Mouse (Mus musculus): ENCODE data around the gene Meltf.

- no peak for TF ChIP-seq POLR2A (IDR thresholded peaks at IDR 0.05; ENCODE audit: low read depth, low read length)
- no peak for TF ChIP-seq CTCF (IDR thresholded peaks at IDR 0.05; ENCODE audit: extremely low read depth, insufficient read length, insufficient replicate concordance, low read depth, low read length)
These were observed 31.8 kb downstream of the Meltf start for GRCm38 (mm10) chr16:31910281-31910847.
